In the genomic region with DNA sequence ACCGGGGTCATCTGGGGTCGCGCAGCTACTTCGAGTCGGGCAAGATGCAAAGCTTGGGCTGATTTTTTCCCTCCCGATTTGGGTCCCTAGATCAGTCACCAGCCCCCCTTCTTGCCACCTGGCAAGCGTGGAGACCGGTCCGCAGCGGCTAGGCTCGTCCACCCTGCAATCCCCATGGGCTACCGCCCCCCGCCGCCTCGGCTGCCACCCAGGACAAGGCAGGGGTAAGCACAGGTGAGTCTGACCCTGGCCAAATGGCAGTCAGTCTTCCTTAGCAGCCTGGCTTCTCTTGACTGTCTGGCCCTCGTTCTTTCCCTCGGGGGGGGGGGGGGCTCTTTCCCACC, we compare ENCODE assay signal across 8 mouse cellular contexts. TPM values are rescaled to one million over a fixed set of nuclear protein-coding genes. Genes with fewer than 3 reads are reported as not detected.
DNase-seq lines count a peak whose midpoint lies in the region; ATAC-seq lines count a peak whose summit lies in the region.

No protein-coding gene starts in this region.

- no peak for DNase-seq in heart, postnatal 25 days (ENCODE audit: low spot score)
- no peak for DNase-seq in embryo, embryonic 9.5 days (ENCODE audit: extremely low spot score)
- DNase-seq in gastrocnemius, postnatal 10 days = no peak

- H3K4me2 ChIP-seq in heart, embryonic 14.5 days (ENCODE audit: low read length) = peak overlapping the region; percentile 91
- peak overlapping the region; percentile 97 for H3K4me2 ChIP-seq in hindbrain, embryonic 12.5 days (replicated peaks)
- peak overlapping the region; percentile 78 for H3K4me2 ChIP-seq in midbrain, embryonic 12.5 days (replicated peaks)

- no peak overlapping the region for H3K27ac ChIP-seq in heart, embryonic 14.5 days (replicated peaks in 1 of 2; ENCODE audit: control insufficient read depth in 1 of 2, insufficient read depth in 1 of 2, low read depth in 2 of 2, low read length in 2 of 2)
- no peak overlapping the region for H3K27ac ChIP-seq in hindbrain, embryonic 12.5 days
- H3K27ac ChIP-seq in midbrain, embryonic 12.5 days (replicated peaks) = no peak overlapping the region

- intact Hi-C loops in heart, postnatal 25 days (cut with DNase I) = no loop called here

- H3K27me3 ChIP-seq in heart, embryonic 14.5 days (ENCODE audit: control insufficient read depth, insufficient read depth, low read length) = peaks cover 48% of the 10 kb centered on the region
- H3K27me3 ChIP-seq in hindbrain, embryonic 12.5 days = peaks cover 11% of the 10 kb centered on the region
- peaks cover 11% of the 10 kb centered on the region for H3K27me3 ChIP-seq in midbrain, embryonic 12.5 days

- H3K9ac ChIP-seq in heart, embryonic 14.5 days (ENCODE audit: low read length) = peak overlapping the region; percentile 35; the same call in 1 of the 2 replicates
- H3K9ac ChIP-seq in hindbrain, embryonic 12.5 days = peak overlapping the region; percentile 69
- H3K9ac ChIP-seq in midbrain, embryonic 12.5 days (replicated peaks) = peak overlapping the region; percentile 63

- no peaks in the 10 kb centered on the region for H3K36me3 ChIP-seq in heart, embryonic 14.5 days (ENCODE audit: control insufficient read depth, insufficient read depth, low read length)
- no peaks in the 10 kb centered on the region for H3K36me3 ChIP-seq in hindbrain, embryonic 12.5 days
- no peaks in the 10 kb centered on the region for H3K36me3 ChIP-seq in midbrain, embryonic 12.5 days

- ATAC-seq in heart, embryonic 14.5 days (ENCODE audit: insufficient number of reproducible peaks, insufficient read depth, low FRiP score, low read depth) = no peak
- ATAC-seq in common myeloid progenitor, adult 5-6 weeks (replicated peaks; ENCODE audit: low read depth, poor library complexity, severe bottlenecking) = 0 out of 2 replicates have a peak, but pooled peaks have one; percentile 10
- ATAC-seq in hindbrain, embryonic 12.5 days (ENCODE audit: low FRiP score) = peak; percentile 67
- ATAC-seq in midbrain, embryonic 12.5 days (ENCODE audit: low FRiP score, low read depth) = peak; percentile 83
- no peak for ATAC-seq in inflammation-experienced regulatory T-cells, adult 6 months

- WGBS in heart, embryonic 14.5 days = under 1% methylated on average over 17 of the region's 17 CpGs
- WGBS in hindbrain, embryonic 12.5 days = 1% methylated on average over 16 of the region's 17 CpGs
- 0% methylated on average over 16 of the region's 17 CpGs for WGBS in midbrain, embryonic 12.5 days

- H3K4me1 ChIP-seq in heart, embryonic 14.5 days (ENCODE audit: control insufficient read depth in 2 of 2, insufficient read depth in 2 of 2, low read length in 2 of 2) = peaks cover 4 to 8% of the 10 kb centered on the region in 2 experiments; a peak in 3 of 4 replicates
- peaks cover 9% of the 10 kb centered on the region; the same call in 1 of the 2 replicates for H3K4me1 ChIP-seq in hindbrain, embryonic 12.5 days
- H3K4me1 ChIP-seq in midbrain, embryonic 12.5 days = peaks cover 14% of the 10 kb centered on the region

- peak overlapping the region; percentile 25 to 45; a peak in 3 of 4 replicates for H3K4me3 ChIP-seq in heart, embryonic 14.5 days (ENCODE audit: control insufficient read depth in 1 of 2, insufficient read depth in 1 of 2, low read depth in 1 of 2, low read length in 2 of 2)
- H3K4me3 ChIP-seq in hindbrain, embryonic 12.5 days = peak overlapping the region; percentile 47
- H3K4me3 ChIP-seq in midbrain, embryonic 12.5 days = peak overlapping the region; percentile 49

- peaks cover 4% of the 10 kb centered on the region; the same call in 1 of the 2 replicates for H3K9me3 ChIP-seq in heart, embryonic 14.5 days (ENCODE audit: control insufficient read depth, low read length)
- no peaks in the 10 kb centered on the region for H3K9me3 ChIP-seq in hindbrain, embryonic 12.5 days (replicated peaks)
- H3K9me3 ChIP-seq in midbrain, embryonic 12.5 days = no peaks in the 10 kb centered on the region

RNA-seq across cellular contexts. Expression of gene Syt3, which starts 0.8 kb away (rescaled TPM):
- 0.57 and 0.59 TPM in 2 replicates for polyA plus RNA-seq in heart, embryonic 14.5 days (2014; fragmentation: Nextera tagmentation; extraction: Ambion mirVana)
- total RNA-seq in heart, postnatal 25 days (2021) = 1 to 10 TPM; 1.3 to 2.2 TPM
- total RNA-seq in common myeloid progenitor, adult 5-6 weeks (2017) = 0.58 and 0.64 TPM in 2 replicates
- polyA plus RNA-seq in hindbrain, embryonic 12.5 days (2016; fragmentation: Nextera tagmentation; extraction: Ambion mirVana) = 6.8 and 7.5 TPM in 2 replicates
- polyA plus RNA-seq in midbrain, embryonic 12.5 days (2016; fragmentation: Nextera tagmentation; extraction: Ambion mirVana) = 5.4 and 6.4 TPM in 2 replicates
- polyA plus RNA-seq in inflammation-experienced regulatory T-cells, adult 6 months (2017; shearing (Covaris generic)) = not detected
- under 1 TPM; 0.38 to 0.41 TPM for total RNA-seq in gastrocnemius, postnatal 10 days (2021)

RNA-seq across cellular contexts. Expression of gene 1700008O03Rik, which starts 0.9 kb away (rescaled TPM):
- 0.34 and 0.47 TPM in 2 replicates for polyA plus RNA-seq in heart, embryonic 14.5 days (2014; fragmentation: Nextera tagmentation; extraction: Ambion mirVana)
- total RNA-seq in heart, postnatal 25 days (2021) = under 1 TPM; 0.28 to 0.62 TPM
- total RNA-seq in common myeloid progenitor, adult 5-6 weeks (2017) = 0.78 TPM in 1 of 2 replicates, not detected in the other
- polyA plus RNA-seq in hindbrain, embryonic 12.5 days (2016; fragmentation: Nextera tagmentation; extraction: Ambion mirVana) = 1.1 and 1.9 TPM in 2 replicates
- 0.74 and 1.3 TPM in 2 replicates for polyA plus RNA-seq in midbrain, embryonic 12.5 days (2016; fragmentation: Nextera tagmentation; extraction: Ambion mirVana)
- polyA plus RNA-seq in inflammation-experienced regulatory T-cells, adult 6 months (2017; shearing (Covaris generic)) = not detected
- total RNA-seq in gastrocnemius, postnatal 10 days (2021) = not detected

RNA-seq across cellular contexts. Expression of gene Lrrc4b, which starts 44.1 kb away (rescaled TPM):
- 4.1 and 4.5 TPM in 2 replicates for polyA plus RNA-seq in heart, embryonic 14.5 days (2014; fragmentation: Nextera tagmentation; extraction: Ambion mirVana)
- 10 to 100 TPM; 27.9 to 32.7 TPM for total RNA-seq in heart, postnatal 25 days (2021)
- total RNA-seq in common myeloid progenitor, adult 5-6 weeks (2017) = not detected in 2 replicates
- 12.6 and 12.7 TPM in 2 replicates for polyA plus RNA-seq in hindbrain, embryonic 12.5 days (2016; fragmentation: Nextera tagmentation; extraction: Ambion mirVana)
- polyA plus RNA-seq in midbrain, embryonic 12.5 days (2016; fragmentation: Nextera tagmentation; extraction: Ambion mirVana) = 12.0 and 13.5 TPM in 2 replicates
- polyA plus RNA-seq in inflammation-experienced regulatory T-cells, adult 6 months (2017; shearing (Covaris generic)) = not detected
- 1 to 10 TPM; 1.9 to 2.5 TPM for total RNA-seq in gastrocnemius, postnatal 10 days (2021)

Comparison
In these comparisons a context has a peak if more than half of its experiments do, and no peak if none do; other contexts are left out.
1. ATAC-seq: peak in common myeloid progenitor, adult 5-6 weeks (single experiment), hindbrain, embryonic 12.5 days (single experiment) and midbrain, embryonic 12.5 days (single experiment); none in heart, embryonic 14.5 days (single experiment) and inflammation-experienced regulatory T-cells, adult 6 months (single experiment).
2. Peak in every context shown above with its lines, with median percentiles within 50 percentile points of each other: H3K4me2 ChIP-seq, H3K4me3 ChIP-seq and H3K9ac ChIP-seq.